Mouse (Mus musculus): Measurements from ENCODE around the gene Plppr3. TPM values are rescaled to one million over a fixed set of nuclear protein-coding genes. Genes with fewer than 3 reads are reported as not detected.

The Plppr3 gene
- total and polyA plus RNA-seq, 3 experiments, result 0.85 to 6.2 TPM; not detected in 1

- H3K79me2 ChIP-seq (ENCODE audit: control insufficient read depth, insufficient read depth, low read length, poor library complexity), result no peaks in the 10 kb centered on the region
- no peak overlapping the region for H3K9ac ChIP-seq (ENCODE audit: control insufficient read depth, low read depth, low read length, poor library complexity, severe bottlenecking)
- H3K4me3 ChIP-seq (ENCODE audit: control insufficient read depth in 1 of 2, insufficient read depth in 1 of 2, low read depth in 2 of 2, low read length in 2 of 2), result no peak overlapping the region
- H3K4me1 ChIP-seq (ENCODE audit: control insufficient read depth in 1 of 2, insufficient read depth in 2 of 2, low read length in 2 of 2), result peaks cover 3 to 10% of the 10 kb centered on the region in 2 experiments; a peak in 3 of 4 replicates
- H3K36me3 ChIP-seq (ENCODE audit: control insufficient read depth in 1 of 2, insufficient read depth in 2 of 2, low read length in 2 of 2), result peaks cover 0 to 7% of the 10 kb centered on the region in 2 experiments; a peak in 2 of 4 replicates
- no peaks in the 10 kb centered on the region for H3K9me3 ChIP-seq (replicated peaks; ENCODE audit: insufficient read depth, low read length)
- H3K27me3 ChIP-seq (ENCODE audit: control insufficient read depth in 1 of 2, insufficient read depth in 2 of 2, low read length in 2 of 2), result no peaks in the 10 kb centered on the region
- TF ChIP-seq JUND (IDR thresholded peaks at IDR 0.05; ENCODE audit: low read depth, low read length) (no peak), CTCF (IDR thresholded peaks at IDR 0.05 in 2 of 3, conservative IDR thresholded peaks at IDR 0.05 in 1 of 3; ENCODE audit: control insufficient read depth in 1 of 3, insufficient read depth in 1 of 3, low read depth in 2 of 3, low read length in 3 of 3, poor library complexity in 1 of 3, severe bottlenecking in 1 of 3) (no peak), MYB (IDR thresholded peaks at IDR 0.05; ENCODE audit: low read depth, low read length) (no peak), SIN3A (IDR thresholded peaks at IDR 0.05; ENCODE audit: low read length) (no peak), EP300 (IDR thresholded peaks at IDR 0.05; ENCODE audit: low read depth in 1 of 2, low read length in 2 of 2) (no peak), MAFK (IDR thresholded peaks at IDR 0.05; ENCODE audit: borderline replicate concordance, low read depth, low read length) (no peak), KAT2A (conservative IDR thresholded peaks at IDR 0.05; ENCODE audit: low read depth, low read length) (no peak), HCFC1 (IDR thresholded peaks at IDR 0.05; ENCODE audit: low read depth, low read length) (no peak), ZNF384 (IDR thresholded peaks at IDR 0.05; ENCODE audit: low read depth, low read length) (no peak), ZMIZ1 (IDR thresholded peaks at IDR 0.05; ENCODE audit: low read depth, low read length) (no peak), GABPA (IDR thresholded peaks at IDR 0.05; ENCODE audit: low read depth, low read length) (no peak), MYC (IDR thresholded peaks at IDR 0.05; ENCODE audit: low read depth, low read length) (no peak), MAZ (IDR thresholded peaks at IDR 0.05; ENCODE audit: low read depth, low read length) (no peak), USF2 (IDR thresholded peaks at IDR 0.05; ENCODE audit: borderline replicate concordance in 1 of 2, insufficient read depth in 1 of 2, low read depth in 1 of 2, low read length in 2 of 2) (no peak), ZKSCAN1 (IDR thresholded peaks at IDR 0.05; ENCODE audit: low read depth, low read length) (no peak), NRF1 (IDR thresholded peaks at IDR 0.05; ENCODE audit: insufficient read depth, low read depth, low read length, poor library complexity, severe bottlenecking) (no peak), BHLHE40 (IDR thresholded peaks at IDR 0.05; ENCODE audit: borderline replicate concordance, low read depth, low read length) (no peak)
- no peak for DNase-seq (ENCODE audit: low read depth, low spot score)
- H3K27ac ChIP-seq (ENCODE audit: control insufficient read depth, low read depth, low read length), result no peak overlapping the region
Measured at GRCm38 (mm10) chr10:79871845-79872244, 2.6 kb downstream of the Plppr3 start.

GRCm38 (mm10) chr10:79866601-79867000, 7.8 kb downstream of the Plppr3 start:
- Histone ChIP-seq H3K9ac (ENCODE audit: control insufficient read depth, low read depth, low read length, poor library complexity, severe bottlenecking) (no peak overlapping the region), H3K9me3 (replicated peaks; ENCODE audit: insufficient read depth, low read length) (no peaks in the 10 kb centered on the region), H3K36me3 (ENCODE audit: control insufficient read depth in 1 of 2, insufficient read depth in 2 of 2, low read length in 2 of 2) (peaks cover 0 to 6% of the 10 kb centered on the region in 2 experiments; a peak in 2 of 4 replicates), H3K4me1 (ENCODE audit: control insufficient read depth in 1 of 2, insufficient read depth in 2 of 2, low read length in 2 of 2) (no peaks in the 10 kb centered on the region), H3K4me3 (ENCODE audit: control insufficient read depth in 1 of 2, insufficient read depth in 1 of 2, low read depth in 2 of 2, low read length in 2 of 2) (no peak overlapping the region), H3K27me3 (ENCODE audit: control insufficient read depth in 1 of 2, insufficient read depth in 2 of 2, low read length in 2 of 2) (no peaks in the 10 kb centered on the region), H3K27ac (ENCODE audit: control insufficient read depth, low read depth, low read length) (no peak overlapping the region), H3K79me2 (ENCODE audit: control insufficient read depth, insufficient read depth, low read length, poor library complexity) (no peaks in the 10 kb centered on the region; the same call in 1 of the 2 replicates)
- no peak for DNase-seq (ENCODE audit: low read depth, low spot score)
- TF ChIP-seq MAFK (IDR thresholded peaks at IDR 0.05; ENCODE audit: borderline replicate concordance, low read depth, low read length) (no peak), MEF2A (IDR thresholded peaks at IDR 0.05; ENCODE audit: extremely low read depth, insufficient replicate concordance, low read depth, low read length, poor library complexity, severe bottlenecking) (no peak), MYB (IDR thresholded peaks at IDR 0.05; ENCODE audit: low read depth, low read length) (no peak), MAX (IDR thresholded peaks at IDR 0.05; ENCODE audit: low read length) (no peak), JUND (IDR thresholded peaks at IDR 0.05; ENCODE audit: low read depth, low read length) (no peak), CHD2 (IDR thresholded peaks at IDR 0.05; ENCODE audit: low read length) (no peak)

Measured in MEL (cell line).